Mouse (Mus musculus) hindbrain, embryonic 11.5 days (tissue): ENCODE data around the gene C8g. TPM values are rescaled to one million over a fixed set of nuclear protein-coding genes. Genes with fewer than 3 reads are reported as not detected.
A peak's percentile ranks its signal among the peaks of the same experiment; 100 is the strongest.

Experiments
- ATAC-seq: fragments of 200-750 bp; cut with Nextera tagmentation; 2 replicates; pipeline ENCODE4 v1.8.0; 2017; ENCODE audit warnings: mild to moderate bottlenecking, moderate TSS enrichment, moderate library complexity; ENCODE audit not compliant: low FRiP score
- DNase-seq: peaks from one replicate; pipeline ENCODE4 v3.0.0-alpha.2; 2015; ENCODE audit warnings: low spot score
- H3K27ac ChIP-seq: fragments of 300-500 bp; sonication (generic); 2 replicates; pipeline ENCODE4 v1.5.1; 2014; ENCODE audit warnings: mild to moderate bottlenecking, low read depth, low read length
- H3K27me3 ChIP-seq: fragments of 300-500 bp; sonication (generic); 2 replicates; pipeline ENCODE4 v1.6.1; 2014; ENCODE audit warnings: mild to moderate bottlenecking, low read length, moderate library complexity, mixed read lengths; ENCODE audit not compliant: control insufficient read depth, insufficient read depth
- H3K36me3 ChIP-seq: fragments of 300-500 bp; sonication (generic); 2 replicates; pipeline ENCODE4 v1.6.1; 2014; ENCODE audit warnings: mild to moderate bottlenecking, low read length, moderate library complexity, mixed read lengths; ENCODE audit not compliant: control insufficient read depth, insufficient read depth
- H3K4me1 ChIP-seq: fragments of 300-500 bp; sonication (generic); replicated peaks from 2 replicates; pipeline ENCODE4 v1.6.1; 2014; ENCODE audit warnings: low read length, mixed read lengths; ENCODE audit not compliant: control insufficient read depth, insufficient read depth
- H3K4me2 ChIP-seq: fragments of 300-500 bp; sonication (generic); replicated peaks from 2 replicates; pipeline ENCODE4 v1.6.1; 2014; ENCODE audit warnings: mild to moderate bottlenecking, low read depth, low read length
- H3K4me3 ChIP-seq: fragments of 300-500 bp; sonication (generic); 2 replicates; pipeline ENCODE4 v1.5.1; 2014; ENCODE audit warnings: low read depth, low read length
- H3K9ac ChIP-seq: fragments of 300-500 bp; sonication (generic); 2 replicates; pipeline ENCODE4 v1.6.1; 2014; ENCODE audit warnings: low read depth, low read length
- H3K9me3 ChIP-seq: fragments of 300-500 bp; sonication (generic); 2 replicates; pipeline ENCODE4 v1.6.1; 2016; ENCODE audit warnings: low read length; ENCODE audit not compliant: control insufficient read depth
- whole genome bisulfite sequencing: fragments of 180-500 bp; shearing (Covaris S2); extraction: QIAGEN DNeasy Blood & Tissue Kit; methylation state at CpG from one replicate; pipeline ENCODE4 v1.1.7; 2014; 5-methylcytosine and 5-hydroxymethylcytosine counted together
- polyA plus RNA-seq: library from polyadenylated mRNA; unstranded; fragments of >200 nt; fragmentation: Nextera tagmentation; extraction: Ambion mirVana; gene quantifications from 2 replicates; pipeline ENCODE4 v1.2.1, GENCODE M21; 2014

C8g gene
- polyA plus RNA-seq: 4.0 and 6.1 TPM in 2 replicates

DNA sequence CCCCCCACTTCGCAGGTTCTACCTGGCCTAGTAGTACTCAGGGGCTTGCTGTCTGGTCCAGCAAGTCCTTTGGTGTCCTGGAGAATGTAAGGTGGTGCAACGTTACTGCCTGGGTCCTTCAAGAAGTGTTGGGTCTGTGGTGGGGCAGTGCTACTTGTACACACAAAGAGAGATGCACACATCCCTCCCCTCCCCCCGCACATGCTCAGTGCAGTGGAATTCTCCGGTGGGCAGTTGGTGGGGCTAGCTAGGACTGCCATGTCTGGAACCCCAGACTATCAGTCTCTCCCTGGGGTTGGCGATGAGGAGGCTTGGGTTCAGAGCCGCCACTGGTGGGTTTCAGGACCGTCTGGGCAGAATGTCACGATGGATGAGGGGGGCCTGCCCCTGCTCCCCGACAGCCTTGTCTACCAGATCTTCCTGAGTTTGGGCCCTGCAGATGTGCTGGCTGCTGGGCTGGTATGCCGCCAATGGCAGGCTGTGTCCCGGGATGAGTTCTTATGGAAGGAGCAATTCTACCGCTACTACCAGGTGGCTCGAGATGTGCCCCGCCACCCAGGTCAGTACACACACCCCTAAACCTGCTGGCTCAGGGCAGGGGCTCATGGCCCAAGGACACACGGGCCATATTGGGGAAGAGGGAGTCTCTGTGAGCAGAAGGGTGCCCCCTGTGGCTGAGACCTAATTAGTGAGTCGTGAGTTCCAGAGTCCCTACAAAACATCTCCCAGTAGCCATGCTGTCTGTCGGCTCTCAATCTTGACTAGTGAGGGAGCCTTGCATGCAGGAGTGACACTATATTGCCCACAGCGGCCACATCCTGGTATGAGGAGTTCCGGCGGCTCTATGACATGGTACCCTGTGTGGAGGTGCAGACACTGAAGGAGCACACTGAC is at the start of gene C8g:
Gene C8g, minus strand, starts transcription at position 127 of the 894 bp plus-strand sequence.
- DNase-seq (peak; percentile 23), ATAC-seq (no peak)
- Histone ChIP-seq H3K36me3 (no peaks in the 10 kb centered on the region), H3K4me1 (peaks cover 4% of the 10 kb centered on the region; the same call in 1 of the 2 replicates), H3K4me3 (peak within 1 kb of the TSS; percentile 86), H3K9ac (peak within 1 kb of the TSS; percentile 96), H3K27me3 (no peaks in the 10 kb centered on the region), H3K9me3 (no peaks in the 10 kb centered on the region), H3K27ac (0 out of 2 replicates have a peak within 1 kb of the TSS, but pooled peaks have one; percentile 19), H3K4me2 (peak within 1 kb of the TSS; percentile 83)
- 78% methylated on average over 20 of the region's 20 CpGs for WGBS

DNA sequence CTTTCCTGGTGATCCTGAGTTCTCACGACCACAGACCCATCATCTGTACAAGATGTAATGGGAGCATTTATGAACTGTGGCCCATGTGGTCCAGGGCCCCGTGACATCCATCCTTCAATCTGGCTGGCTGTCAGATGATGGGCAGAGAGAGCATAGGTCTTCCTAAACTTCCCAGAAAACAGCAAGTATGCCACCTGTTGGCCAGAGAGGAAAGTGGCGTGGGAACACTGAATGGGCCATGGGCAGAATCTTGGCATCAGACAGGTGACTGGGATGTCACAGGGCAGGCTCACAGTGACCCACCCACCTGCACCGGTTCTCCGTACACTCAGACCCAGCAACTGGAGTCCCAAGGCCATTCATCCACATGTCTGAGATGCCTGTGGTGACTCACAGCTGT is 49.7 kb upstream of the C8g start:
- H3K9me3 ChIP-seq: no peaks in the 10 kb centered on the region
- WGBS: 27% methylated on average over 5 of the region's 5 CpGs
- H3K36me3 ChIP-seq: no peaks in the 10 kb centered on the region
- no peak for ATAC-seq
- H3K27me3 ChIP-seq: no peaks in the 10 kb centered on the region
- H3K4me2 ChIP-seq: no peak overlapping the region
- no peak overlapping the region for H3K9ac ChIP-seq
- H3K4me1 ChIP-seq: no peaks in the 10 kb centered on the region
- H3K27ac ChIP-seq: no peak overlapping the region
- no peak overlapping the region for H3K4me3 ChIP-seq
- DNase-seq: peak; percentile 41

DNA sequence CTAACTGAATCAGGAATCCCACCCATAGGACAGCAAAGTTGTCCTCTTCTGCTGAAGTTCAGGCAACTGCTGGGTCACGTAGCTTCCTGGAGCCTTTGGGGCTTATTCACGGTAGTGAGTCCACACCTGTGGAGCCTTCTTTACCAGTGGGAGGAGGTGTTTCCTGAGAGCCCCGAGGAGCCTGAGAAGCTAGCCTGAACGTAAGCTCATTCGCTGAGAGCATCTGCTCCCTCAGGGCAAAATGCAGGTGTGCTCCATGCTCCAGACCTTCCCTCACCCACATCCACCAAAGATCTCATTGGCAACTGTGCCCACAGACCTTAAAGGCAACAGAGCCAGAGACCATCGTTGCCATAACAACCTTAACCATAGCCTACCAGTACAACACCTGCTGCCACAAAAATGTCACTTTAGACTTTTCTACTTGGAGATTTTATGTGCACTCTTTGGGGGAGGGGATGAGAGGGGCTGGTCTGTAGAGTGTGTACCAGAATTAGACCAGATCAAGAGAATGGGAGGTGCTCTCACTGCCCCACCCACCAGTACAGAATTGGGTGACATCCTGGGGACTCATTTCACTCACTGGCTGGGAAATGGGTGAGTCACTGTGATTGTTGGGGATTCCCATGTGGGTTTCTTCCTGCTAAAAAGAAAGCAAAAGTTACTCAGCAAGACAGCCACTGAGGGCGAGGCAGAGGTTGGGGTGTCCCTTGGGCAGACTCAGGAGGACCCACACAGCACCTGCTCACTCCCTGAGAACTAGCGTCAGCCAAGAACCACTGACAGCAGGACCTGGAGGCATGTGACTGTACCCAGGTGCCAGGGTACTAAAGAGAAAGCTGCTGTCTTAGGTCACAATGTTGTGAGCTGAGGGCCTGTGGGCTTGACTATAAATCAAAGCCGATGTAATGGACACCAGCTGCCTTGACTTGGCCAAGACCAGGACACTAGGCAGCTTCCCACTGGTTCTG is 47.8 kb upstream of the C8g start:
- Histone ChIP-seq H3K4me3 (no peak overlapping the region), H3K9ac (no peak overlapping the region), H3K27ac (no peak overlapping the region), H3K36me3 (no peaks in the 10 kb centered on the region), H3K27me3 (no peaks in the 10 kb centered on the region), H3K9me3 (no peaks in the 10 kb centered on the region), H3K4me2 (no peak overlapping the region), H3K4me1 (no peaks in the 10 kb centered on the region)
- no peak for ATAC-seq
- WGBS: 82% methylated on average over 9 of the region's 9 CpGs
- no peak for DNase-seq

- H3K4me2 ChIP-seq: peak within 1 kb of the TSS; percentile 75
- H3K9ac ChIP-seq: peak within 1 kb of the TSS; percentile 79
- no peaks in the 10 kb centered on the region for H3K27me3 ChIP-seq
- H3K36me3 ChIP-seq: no peaks in the 10 kb centered on the region
- DNase-seq (peak; percentile 97), ATAC-seq (peak; percentile 99)
- H3K4me1 ChIP-seq: no peaks in the 10 kb centered on the region
- H3K9me3 ChIP-seq: no peaks in the 10 kb centered on the region
- H3K27ac ChIP-seq: 0 out of 2 replicates have a peak within 1 kb of the TSS, but pooled peaks have one; percentile 33
- peak within 1 kb of the TSS; percentile 60 for H3K4me3 ChIP-seq
- 3% methylated on average over 43 of the region's 48 CpGs for WGBS
These were observed 45.4 kb upstream of the C8g start, which contains the start of gene Traf2 for GRCm38 (mm10) chr2:25546811-25547491. Gene Traf2 (minus strand): TSS chr2:25546940.

GRCm38 (mm10) chr2:25545996-25546810 is 44.7 kb upstream of the C8g start:
- no peaks in the 10 kb centered on the region for H3K27me3 ChIP-seq
- H3K4me2 ChIP-seq: peak overlapping the region; percentile 75
- DNase-seq: no peak
- 11% methylated on average over 36 of the region's 43 CpGs for WGBS
- 0 out of 2 replicates have a peak overlapping the region, but pooled peaks have one; percentile 33 for H3K27ac ChIP-seq
- H3K9ac ChIP-seq: peak overlapping the region; percentile 79
- peak overlapping the region; percentile 60 for H3K4me3 ChIP-seq
- peak; percentile 68 for ATAC-seq
- no peaks in the 10 kb centered on the region for H3K9me3 ChIP-seq
- no peaks in the 10 kb centered on the region for H3K4me1 ChIP-seq
- H3K36me3 ChIP-seq: no peaks in the 10 kb centered on the region

- H3K4me2 ChIP-seq: no peak overlapping the region
- H3K36me3 ChIP-seq: no peaks in the 10 kb centered on the region
- no peaks in the 10 kb centered on the region for H3K4me1 ChIP-seq
- ATAC-seq: no peak
- no peak overlapping the region for H3K27ac ChIP-seq
- no peaks in the 10 kb centered on the region for H3K27me3 ChIP-seq
- H3K4me3 ChIP-seq: no peak overlapping the region
- WGBS: 87% methylated on average over 10 of the region's 10 CpGs
- H3K9me3 ChIP-seq: no peaks in the 10 kb centered on the region
- no peak for DNase-seq
- no peak overlapping the region for H3K9ac ChIP-seq
These were observed 40.3 kb upstream of the C8g start for GRCm38 (mm10) chr2:25541644-25542367.

GRCm38 (mm10) chr2:25540541-25540948 is 39.0 kb upstream of the C8g start:
- H3K27me3 ChIP-seq: no peaks in the 10 kb centered on the region
- H3K9ac ChIP-seq: no peak overlapping the region
- H3K9me3 ChIP-seq: no peaks in the 10 kb centered on the region
- no peaks in the 10 kb centered on the region for H3K4me1 ChIP-seq
- no peaks in the 10 kb centered on the region for H3K36me3 ChIP-seq
- H3K4me2 ChIP-seq: no peak overlapping the region
- no peak overlapping the region for H3K27ac ChIP-seq
- ATAC-seq (no peak), DNase-seq (no peak)
- 89% methylated on average over 4 of the region's 4 CpGs for WGBS
- H3K4me3 ChIP-seq: no peak overlapping the region
